Mouse (Mus musculus): ENCODE measurements around the gene Tmem131. TPM values are rescaled to one million over a fixed set of nuclear protein-coding genes. Genes with fewer than 3 reads are reported as not detected.
"Not testable (repeated sequence)": the region's sequence is repeated elsewhere in the genome, so short reads cannot be mapped to it uniquely, and the experiment has no call there.

Gene Tmem131
- polyA plus RNA-seq, 1 experiment from 2014 or later, result 14.9 TPM

DNA sequence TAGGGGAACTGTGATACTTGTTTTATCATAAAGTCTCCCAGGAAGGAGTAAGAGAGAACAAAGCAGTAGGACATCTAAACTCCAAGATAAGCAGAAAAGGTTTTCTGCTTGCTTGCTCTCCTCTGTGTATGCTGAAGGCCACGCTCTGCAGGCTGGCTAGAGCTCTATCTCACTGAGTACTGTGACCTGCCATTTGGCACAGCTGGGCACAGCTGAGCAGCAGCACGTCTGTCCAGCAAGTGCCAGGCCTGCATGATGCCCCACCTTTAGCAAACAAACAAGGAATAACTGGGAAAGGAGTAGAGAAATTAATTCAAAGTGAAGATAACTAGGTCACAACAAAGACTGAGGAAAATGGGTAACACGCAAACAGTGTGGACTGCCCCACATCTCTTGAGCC is 103.6 kb downstream of the Tmem131 start:
- Histone ChIP-seq H3K36me3 (peaks cover 62% of the 10 kb centered on the region), H3K27ac (no peak overlapping the region), H3K4me2 (no peak overlapping the region), H3K9me3 (replicated peaks) (no peaks in the 10 kb centered on the region), H3K4me1 (peaks cover 26% of the 10 kb centered on the region), H3K4me3 (no peak overlapping the region), H3K27me3 (replicated peaks) (no peaks in the 10 kb centered on the region), H3K9ac (no peak overlapping the region)
- WGBS (ENCODE audit: insufficient replicate concordance), result 80% methylated on average over 3 of the region's 3 CpGs
- no peak for ATAC-seq

GRCm38 (mm10) chr1:36836274-36836954 is 107.1 kb downstream of the Tmem131 start:
- 76% methylated on average over 12 of the region's 12 CpGs for WGBS (ENCODE audit: insufficient replicate concordance)
- H3K27me3 ChIP-seq (replicated peaks), result no peaks in the 10 kb centered on the region
- peaks cover 13% of the 10 kb centered on the region for H3K4me1 ChIP-seq
- no peak for ATAC-seq
- H3K9me3 ChIP-seq (replicated peaks), result no peaks in the 10 kb centered on the region
- H3K36me3 ChIP-seq, result peaks cover 91% of the 10 kb centered on the region
- H3K27ac ChIP-seq, result no peak overlapping the region
- H3K9ac ChIP-seq, result no peak overlapping the region
- no peak overlapping the region for H3K4me2 ChIP-seq
- no peak overlapping the region for H3K4me3 ChIP-seq

DNA sequence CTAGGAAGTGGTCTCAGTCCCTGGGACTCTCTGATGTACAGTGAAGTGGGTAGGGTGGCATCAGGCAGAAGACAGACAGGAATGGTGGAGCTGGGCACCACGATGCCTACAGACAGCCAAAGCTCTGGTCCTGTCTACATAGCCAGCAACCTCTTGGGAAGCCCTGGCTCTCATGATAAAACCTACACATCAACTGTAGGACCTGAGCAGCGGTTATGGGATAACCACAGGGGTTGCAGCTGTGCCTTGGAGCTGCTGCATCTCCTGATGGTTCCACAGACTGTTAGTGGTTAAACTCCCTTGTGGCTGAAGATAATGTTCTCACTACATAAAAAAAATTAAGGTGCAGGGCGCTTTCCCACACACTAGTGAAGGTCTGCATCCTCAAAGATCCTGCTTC is 107.9 kb downstream of the Tmem131 start:
- 0 out of 2 replicates have a peak, but pooled peaks have one; percentile 40 for ATAC-seq
- Histone ChIP-seq H3K36me3 (peaks cover 91% of the 10 kb centered on the region), H3K4me1 (peaks cover 5% of the 10 kb centered on the region), H3K9ac (no peak overlapping the region), H3K9me3 (replicated peaks) (no peaks in the 10 kb centered on the region), H3K4me2 (no peak overlapping the region), H3K4me3 (no peak overlapping the region), H3K27me3 (replicated peaks) (no peaks in the 10 kb centered on the region), H3K27ac (no peak overlapping the region)
- WGBS (ENCODE audit: insufficient replicate concordance), result 63% methylated on average over 3 of the region's 3 CpGs

DNA sequence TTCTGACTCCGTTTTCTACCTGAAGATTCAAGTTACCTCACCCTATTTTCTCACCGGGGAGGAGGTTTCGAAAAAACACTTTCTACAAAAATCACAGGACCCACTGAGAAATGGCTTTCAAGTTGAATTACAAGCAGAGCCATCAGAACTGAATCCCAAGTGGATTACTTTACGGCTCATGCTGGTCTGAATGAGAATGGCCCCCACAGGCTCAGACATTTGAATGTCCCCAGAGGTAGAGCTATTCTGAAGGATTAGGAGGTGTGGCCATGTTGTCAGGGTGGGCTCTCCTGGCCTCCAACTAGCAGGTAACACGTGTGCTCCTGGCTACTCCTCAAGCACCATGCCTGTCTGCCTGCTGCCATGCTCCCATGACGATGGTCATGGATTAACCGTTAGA is 109.4 kb downstream of the Tmem131 start:
- no peak overlapping the region for H3K4me2 ChIP-seq
- no peaks in the 10 kb centered on the region for H3K9me3 ChIP-seq (replicated peaks)
- no peak for ATAC-seq
- H3K27ac ChIP-seq, result no peak overlapping the region
- WGBS (ENCODE audit: insufficient replicate concordance), result 95% methylated on average over 7 of the region's 7 CpGs
- H3K27me3 ChIP-seq (replicated peaks), result no peaks in the 10 kb centered on the region
- peaks cover 85% of the 10 kb centered on the region for H3K36me3 ChIP-seq
- no peak overlapping the region for H3K4me3 ChIP-seq
- H3K9ac ChIP-seq, result no peak overlapping the region
- H3K4me1 ChIP-seq, result no peaks in the 10 kb centered on the region

DNA sequence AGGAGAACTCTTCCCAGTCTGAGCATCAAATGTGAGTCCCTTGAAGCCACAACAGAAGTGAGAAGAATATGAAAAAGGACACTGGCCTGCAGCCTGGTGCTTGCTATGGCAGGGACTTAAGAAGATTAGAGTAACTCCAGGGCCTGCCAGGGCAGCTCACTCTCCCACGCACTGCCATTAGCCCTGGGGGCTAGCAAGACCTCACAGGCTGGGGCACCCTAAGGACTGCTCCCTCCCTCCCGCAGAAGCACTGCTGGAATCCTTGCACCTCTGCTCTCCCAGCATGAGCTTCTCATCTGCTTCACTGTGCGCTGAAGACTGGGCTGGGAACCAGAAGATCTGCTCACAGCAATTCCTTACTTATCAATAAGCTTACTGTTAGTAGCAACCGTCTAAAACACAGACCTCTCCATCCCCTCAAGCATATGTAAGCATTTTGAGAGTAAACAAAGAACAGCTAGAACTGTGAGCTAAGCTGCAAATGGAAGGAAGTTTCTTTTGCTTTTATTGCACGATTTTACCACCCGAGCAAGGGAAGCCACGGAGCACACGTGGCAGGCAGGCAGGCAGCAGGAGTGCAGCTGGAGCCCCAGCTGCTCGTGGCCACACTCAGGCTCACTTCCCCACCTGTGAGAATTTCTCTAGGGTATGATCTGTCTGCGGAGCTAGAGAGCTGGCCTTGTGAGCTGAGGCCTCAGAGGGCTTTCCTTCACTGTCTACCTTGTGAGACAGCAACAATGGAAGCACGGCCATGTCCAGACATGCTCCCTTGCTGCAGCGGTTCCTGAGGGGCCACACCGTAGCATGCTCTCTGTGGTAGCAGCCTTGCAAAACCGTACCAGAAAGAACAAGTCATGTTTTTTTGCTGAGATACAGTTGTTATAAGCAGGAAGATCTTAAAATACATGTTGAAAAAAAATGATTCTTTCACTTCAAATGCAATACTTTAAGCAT is 112.3 kb downstream of the Tmem131 start:
- no peaks in the 10 kb centered on the region for H3K4me1 ChIP-seq
- no peak overlapping the region for H3K27ac ChIP-seq
- no peak overlapping the region for H3K9ac ChIP-seq
- 81% methylated on average over 14 of the region's 14 CpGs for WGBS (ENCODE audit: insufficient replicate concordance)
- no peaks in the 10 kb centered on the region for H3K27me3 ChIP-seq (replicated peaks)
- no peak overlapping the region for H3K4me3 ChIP-seq
- no peak; the same call in 1 of the 2 replicates for ATAC-seq
- no peaks in the 10 kb centered on the region for H3K9me3 ChIP-seq (replicated peaks)
- H3K4me2 ChIP-seq, result no peak overlapping the region
- H3K36me3 ChIP-seq, result peaks cover 88% of the 10 kb centered on the region

DNA sequence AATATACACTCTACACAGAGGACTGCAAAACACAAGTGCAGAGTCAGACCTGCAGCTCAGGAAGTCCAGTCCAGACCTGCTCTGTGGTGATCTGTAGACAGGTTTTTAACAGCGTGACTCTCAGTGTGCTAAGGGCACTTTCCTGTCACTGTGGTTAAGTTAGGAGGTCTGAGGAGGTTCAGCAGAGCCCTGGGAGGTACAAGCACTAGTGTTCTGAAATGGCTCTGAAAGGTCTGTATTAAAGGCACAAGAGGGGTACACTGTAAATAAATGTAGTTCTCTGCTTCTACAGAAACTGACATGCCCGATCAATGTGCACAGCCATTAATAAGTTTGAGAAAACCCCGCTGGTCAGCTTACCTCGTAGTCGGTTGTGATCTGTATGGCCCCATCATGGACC is 119.1 kb downstream of the Tmem131 start:
- 91% methylated on average over 5 of the region's 5 CpGs for WGBS (ENCODE audit: insufficient replicate concordance)
- no peak overlapping the region for H3K4me2 ChIP-seq
- H3K27me3 ChIP-seq (replicated peaks), result no peaks in the 10 kb centered on the region
- H3K27ac ChIP-seq, result no peak overlapping the region
- no peaks in the 10 kb centered on the region for H3K4me1 ChIP-seq
- H3K36me3 ChIP-seq, result peaks cover 92% of the 10 kb centered on the region
- no peaks in the 10 kb centered on the region for H3K9me3 ChIP-seq (replicated peaks)
- no peak for ATAC-seq
- H3K9ac ChIP-seq, result no peak overlapping the region
- H3K4me3 ChIP-seq, result no peak overlapping the region

- not testable (repeated sequence) for H3K4me3 ChIP-seq; H3K9ac ChIP-seq; H3K9me3 ChIP-seq (replicated peaks); H3K27ac ChIP-seq; H3K4me1 ChIP-seq; H3K27me3 ChIP-seq (replicated peaks); ATAC-seq; H3K4me2 ChIP-seq
- peaks cover 94% of the 10 kb centered on the region for H3K36me3 ChIP-seq
- 78% methylated on average over 4 of the region's 4 CpGs for WGBS (ENCODE audit: insufficient replicate concordance)
These were observed 121.5 kb downstream of the Tmem131 start for GRCm38 (mm10) chr1:36821918-36822317.

GRCm38 (mm10) chr1:36815166-36815565 is 128.3 kb downstream of the Tmem131 start:
- Histone ChIP-seq H3K9ac (no peak overlapping the region), H3K9me3 (replicated peaks) (no peaks in the 10 kb centered on the region), H3K27ac (no peak overlapping the region), H3K4me2 (no peak overlapping the region), H3K4me1 (peaks cover 21% of the 10 kb centered on the region), H3K27me3 (replicated peaks) (no peaks in the 10 kb centered on the region), H3K4me3 (no peak overlapping the region), H3K36me3 (peaks cover 99% of the 10 kb centered on the region)
- WGBS (ENCODE audit: insufficient replicate concordance), result 67% methylated on average over 6 of the region's 6 CpGs
- ATAC-seq, result no peak

GRCm38 (mm10) chr1:36814271-36814903 is 129.1 kb downstream of the Tmem131 start:
- Histone ChIP-seq H3K27ac (peak overlapping the region; percentile 63), H3K9ac (no peak overlapping the region), H3K36me3 (peaks cover 99% of the 10 kb centered on the region), H3K4me3 (no peak overlapping the region), H3K27me3 (replicated peaks) (no peaks in the 10 kb centered on the region), H3K4me2 (no peak overlapping the region), H3K4me1 (peaks cover 21% of the 10 kb centered on the region), H3K9me3 (replicated peaks) (no peaks in the 10 kb centered on the region)
- ATAC-seq, result no peak
- WGBS (ENCODE audit: insufficient replicate concordance), result 72% methylated on average over 5 of the region's 5 CpGs

- peak; percentile 88 for ATAC-seq
- Histone ChIP-seq H3K4me3 (no peak overlapping the region), H3K9ac (no peak overlapping the region), H3K4me2 (peak overlapping the region; percentile 19; the same call in 1 of the 2 replicates), H3K4me1 (peaks cover 21% of the 10 kb centered on the region), H3K27ac (peak overlapping the region; percentile 63; the same call in 1 of the 2 replicates), H3K9me3 (replicated peaks) (no peaks in the 10 kb centered on the region), H3K27me3 (replicated peaks) (no peaks in the 10 kb centered on the region), H3K36me3 (peaks cover 99% of the 10 kb centered on the region)
- 17% methylated on average over 7 of the region's 7 CpGs for WGBS (ENCODE audit: insufficient replicate concordance)
These were observed 130.1 kb downstream of the Tmem131 start for GRCm38 (mm10) chr1:36813415-36813814.

GRCm38 (mm10) chr1:36811806-36812205 is 131.7 kb downstream of the Tmem131 start:
- Histone ChIP-seq H3K9ac (no peak overlapping the region), H3K4me1 (peaks cover 21% of the 10 kb centered on the region), H3K4me3 (no peak overlapping the region), H3K9me3 (replicated peaks) (no peaks in the 10 kb centered on the region), H3K27ac (no peak overlapping the region), H3K36me3 (peaks cover 99% of the 10 kb centered on the region), H3K27me3 (replicated peaks) (no peaks in the 10 kb centered on the region), H3K4me2 (no peak overlapping the region)
- no peak for ATAC-seq
- WGBS (ENCODE audit: insufficient replicate concordance), result 89% methylated on average over 7 of the region's 7 CpGs
